Mouse (Mus musculus) cerebellum, adult 8-10 months (tissue): Measurements from ENCODE around the gene Sod1.

Experiments
- DNase-seq: peaks from one replicate; pipeline ENCODE4 v3.0.0; 2022

Gene Sod1

GRCm38 (mm10) chr16:90220026-90220891 is at the start of gene Sod1:
Gene Sod1 (plus strand): TSS chr16:90220754.
- peak; percentile 96 for DNase-seq

- no peak for DNase-seq
These were observed 49.1 kb upstream of the Sod1 start for GRCm38 (mm10) chr16:90171416-90171815.

DNA sequence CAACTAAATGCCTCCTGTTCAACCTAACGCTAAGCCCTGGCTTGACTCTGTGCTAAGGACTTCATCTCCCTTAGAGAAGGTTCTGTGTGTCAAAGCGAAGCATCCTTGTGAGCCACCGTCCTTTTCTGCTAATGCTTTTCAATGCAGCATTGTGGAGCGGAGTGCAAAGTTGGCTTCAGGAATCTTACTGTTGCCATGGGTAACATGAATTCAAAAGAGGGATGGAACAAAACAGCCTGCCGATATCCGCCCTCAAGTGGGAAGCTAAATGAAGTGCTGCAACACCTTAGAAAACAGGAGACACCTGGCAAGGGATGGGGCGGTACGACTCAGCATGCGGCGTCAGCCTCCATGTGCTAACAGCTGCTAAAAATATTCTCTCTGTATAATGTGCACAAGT is 44.1 kb upstream of the Sod1 start:
- DNase-seq, result no peak

DNA sequence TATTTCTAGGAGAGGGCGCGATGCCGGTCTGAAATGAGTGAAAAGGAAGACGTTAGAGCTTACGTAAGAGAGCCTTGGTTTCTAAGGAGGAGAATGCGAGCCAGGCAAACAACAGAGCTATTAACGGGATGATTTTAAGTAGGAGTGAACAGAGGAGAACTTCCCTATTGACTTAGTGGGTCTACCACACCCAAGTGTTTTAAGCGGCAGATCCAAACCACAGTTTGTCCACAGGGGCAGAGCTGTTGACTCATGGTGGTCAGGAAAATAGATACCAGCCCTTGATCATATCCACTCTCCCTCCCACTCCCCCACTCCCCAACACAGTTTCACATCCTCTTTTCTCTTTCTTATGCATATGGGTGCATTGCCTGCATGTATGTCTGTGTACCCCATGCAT is 43.1 kb upstream of the Sod1 start:
- no peak for DNase-seq

DNA sequence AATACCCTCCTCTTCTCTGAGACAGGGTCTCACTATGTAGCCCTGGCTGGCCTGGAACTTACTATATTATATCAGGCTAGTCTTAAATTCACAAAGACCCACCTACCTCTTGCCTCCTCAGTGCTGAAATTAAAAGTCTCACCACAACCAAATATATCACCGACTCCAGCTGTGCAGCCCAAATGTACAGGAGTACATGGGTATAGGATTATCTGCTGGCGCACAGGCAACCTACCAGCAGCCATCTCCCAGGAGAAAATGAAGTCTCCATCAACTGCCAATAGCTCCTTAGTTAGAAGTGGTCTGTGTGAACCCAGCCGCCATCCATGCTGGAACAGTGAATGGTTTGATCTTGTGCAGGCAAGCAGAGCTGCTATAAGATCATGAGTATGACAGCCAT is 42.1 kb upstream of the Sod1 start:
- DNase-seq, result no peak

DNA sequence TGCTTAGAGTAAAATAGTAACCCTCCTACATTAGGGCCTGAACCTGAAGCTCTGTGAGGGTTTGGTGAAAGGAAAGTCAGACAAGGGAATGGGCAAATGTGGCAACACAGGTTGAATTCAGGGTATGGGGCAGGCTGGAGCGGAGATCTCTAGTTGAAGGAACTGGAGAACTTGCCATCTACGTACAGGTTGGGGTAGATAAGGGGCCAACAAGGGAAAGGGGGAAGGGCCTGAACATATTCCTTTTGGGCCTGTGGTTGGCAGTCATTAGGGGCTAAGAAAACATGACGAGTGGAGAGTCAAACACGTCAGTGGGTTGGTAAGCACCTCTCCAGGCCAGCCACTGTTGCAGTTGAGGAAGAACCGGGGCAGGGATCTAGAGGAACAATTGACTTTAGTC is 40.7 kb upstream of the Sod1 start:
- no peak for DNase-seq

DNA sequence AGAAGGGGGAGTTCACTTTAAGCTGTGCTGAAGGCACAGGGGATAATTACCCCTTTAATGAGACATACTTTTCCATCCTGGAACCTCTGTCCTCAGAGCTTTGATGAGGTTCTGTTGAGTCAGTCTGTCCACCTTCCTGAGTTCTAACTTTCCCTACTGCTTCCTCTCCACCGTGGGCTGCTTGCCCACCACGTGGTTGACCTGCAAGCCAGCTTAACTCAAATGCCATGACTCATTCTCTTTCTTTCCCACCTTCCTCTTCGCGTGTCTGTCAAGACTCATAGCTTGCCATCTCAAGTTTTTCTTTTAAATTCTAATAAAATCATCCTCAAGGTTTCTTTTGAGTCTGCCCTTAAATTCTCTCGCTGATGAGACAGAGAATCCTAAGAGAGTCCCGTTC is 39.6 kb upstream of the Sod1 start:
- no peak for DNase-seq

DNA sequence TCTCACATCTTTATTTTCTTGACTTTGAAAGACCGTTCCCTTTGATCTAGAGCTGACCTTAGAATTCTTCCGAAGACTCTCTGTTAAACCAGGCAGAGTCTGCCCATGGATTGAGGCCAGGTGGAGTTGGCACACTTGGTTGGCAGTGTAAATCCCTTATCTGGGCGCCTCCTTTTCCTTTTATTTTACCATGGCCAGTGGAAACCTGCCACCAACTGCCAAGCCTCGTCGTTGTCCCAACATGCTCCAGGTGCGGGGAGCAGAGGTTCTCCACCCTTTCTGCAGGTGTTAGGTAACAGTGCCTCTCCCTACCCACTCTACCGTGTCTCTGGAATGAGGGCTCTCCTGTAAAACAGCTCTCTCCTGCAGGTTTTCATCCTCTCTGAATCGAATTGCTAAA is 38.9 kb upstream of the Sod1 start:
- DNase-seq, result no peak

GRCm38 (mm10) chr16:90184135-90184534 is 36.4 kb upstream of the Sod1 start:
- no peak for DNase-seq

DNA sequence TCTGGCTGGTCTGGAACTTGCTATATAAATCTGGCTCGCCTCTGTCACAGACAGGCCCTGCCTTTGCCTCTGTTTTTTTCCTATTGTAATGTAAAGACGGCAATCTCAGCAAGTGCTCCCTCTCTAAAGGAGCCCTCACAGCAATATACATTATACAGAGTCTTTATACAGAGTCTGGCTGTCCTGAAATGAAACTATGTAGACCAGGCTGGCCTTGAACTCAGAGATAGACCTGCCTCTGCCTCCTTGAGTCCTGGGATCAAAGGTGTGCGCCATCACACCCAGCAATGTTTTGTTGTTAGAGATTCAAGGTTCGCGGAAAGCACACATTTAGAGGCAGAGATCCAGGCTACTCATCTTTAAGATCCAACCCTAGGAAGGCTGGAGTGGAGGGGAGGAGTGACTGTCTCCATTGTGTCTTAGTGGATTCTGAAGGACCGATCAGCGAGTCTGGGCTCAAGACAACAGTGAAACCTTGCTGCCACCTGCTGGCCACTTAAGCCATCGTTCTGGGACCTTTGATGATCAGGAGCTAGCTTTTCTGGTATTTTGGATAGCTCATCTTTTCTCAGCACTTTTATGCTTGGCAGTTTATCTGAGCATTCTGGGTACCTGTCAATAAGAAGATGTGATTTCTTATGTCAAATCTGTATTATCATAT is 34.5 kb upstream of the Sod1 start:
- peak; percentile 83 for DNase-seq

GRCm38 (mm10) chr16:90187453-90187852 is 33.1 kb upstream of the Sod1 start:
- no peak for DNase-seq

DNA sequence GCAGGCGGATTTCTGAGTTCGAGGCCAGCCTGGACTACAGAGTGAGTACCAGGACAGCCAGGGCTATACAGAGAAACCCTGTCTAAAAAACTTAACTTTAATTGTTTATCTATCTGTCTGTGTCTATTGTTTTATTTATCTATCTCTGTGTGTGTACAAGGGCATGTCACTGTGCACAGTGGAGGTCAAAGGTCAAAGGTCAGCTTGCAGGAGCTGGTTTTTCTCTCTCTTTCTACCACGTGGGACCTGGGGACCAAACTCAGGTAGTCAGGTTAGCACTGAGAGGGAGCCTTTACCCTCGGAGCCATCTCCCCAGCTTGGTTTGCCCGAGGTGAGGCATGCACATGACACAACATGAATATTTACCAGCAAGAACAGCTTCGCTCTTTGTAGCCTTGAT is 29.3 kb upstream of the Sod1 start:
- no peak for DNase-seq

DNA sequence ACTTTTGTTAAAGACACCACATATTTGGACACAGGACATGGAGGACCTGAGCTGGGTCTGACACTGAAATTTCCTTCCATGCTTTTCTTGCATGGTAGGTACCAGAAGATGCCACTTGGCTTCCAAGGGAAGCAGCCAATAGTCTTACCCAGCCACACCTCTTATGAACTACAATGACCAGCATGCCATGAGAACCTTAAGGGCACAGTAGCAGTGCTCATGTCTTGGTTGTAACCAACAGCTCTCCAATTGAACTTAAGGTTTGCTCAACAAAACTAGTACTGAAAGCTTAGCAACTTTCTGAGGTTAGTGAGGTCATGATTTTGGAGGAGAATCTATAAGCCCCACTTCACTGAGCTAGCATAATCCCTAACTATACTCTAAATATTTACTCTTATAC is 26.8 kb upstream of the Sod1 start:
- no peak for DNase-seq

DNA sequence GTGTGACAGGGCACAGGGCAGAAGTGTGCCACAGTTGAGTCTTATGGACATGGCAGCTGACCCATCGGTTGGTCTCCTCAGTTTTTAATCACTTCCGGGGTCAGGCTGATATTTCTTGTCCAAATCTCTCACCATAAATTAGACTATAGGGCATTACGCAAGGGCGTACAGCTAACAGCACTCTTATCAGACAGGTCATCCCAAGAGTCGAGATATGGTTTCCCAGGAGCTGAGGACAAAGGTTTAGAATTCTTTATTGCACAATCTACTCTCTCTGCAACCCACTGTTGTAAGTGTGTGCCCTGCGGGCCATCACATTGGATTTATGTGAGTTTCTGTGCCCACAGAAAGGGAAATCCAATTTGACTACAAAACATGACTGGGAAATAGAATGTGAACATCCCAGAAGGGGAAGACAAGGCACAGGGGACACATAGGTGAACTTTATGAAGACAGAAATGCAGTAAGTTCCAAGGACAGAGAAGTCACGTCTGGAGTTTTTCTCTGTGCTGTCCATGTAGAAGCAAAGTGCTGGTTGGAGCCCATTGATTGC is 23.8 kb upstream of the Sod1 start:
- no peak for DNase-seq

- DNase-seq, result peak; percentile 63
These were observed 23.1 kb upstream of the Sod1 start for GRCm38 (mm10) chr16:90197337-90197973.

GRCm38 (mm10) chr16:90198626-90199025 is 21.9 kb upstream of the Sod1 start:
- DNase-seq, result no peak

DNA sequence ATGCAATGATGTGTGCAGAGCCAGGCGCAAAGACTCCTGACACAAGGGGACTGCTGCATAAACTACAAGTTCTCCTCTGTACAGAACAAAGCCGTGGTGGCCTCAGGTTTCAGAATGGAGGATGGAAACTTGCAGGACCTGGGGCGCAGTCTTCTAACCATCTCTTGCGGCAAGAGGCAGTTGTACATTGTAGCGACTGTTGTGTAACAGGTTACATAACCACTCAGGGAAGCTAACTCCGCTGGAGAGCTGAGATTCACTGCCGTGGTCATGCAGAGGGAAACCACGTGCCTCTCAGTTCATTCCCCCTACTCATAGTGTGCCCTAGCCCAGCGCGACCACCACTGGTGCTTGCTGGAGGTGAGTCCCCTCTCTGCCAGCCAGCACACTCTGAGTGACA is 21.4 kb upstream of the Sod1 start:
- no peak for DNase-seq

- no peak for DNase-seq
These were observed 18.4 kb upstream of the Sod1 start for GRCm38 (mm10) chr16:90202140-90202539.

- no peak for DNase-seq
These were observed 17.2 kb upstream of the Sod1 start for GRCm38 (mm10) chr16:90203226-90203962.

GRCm38 (mm10) chr16:90204868-90205267 is 15.7 kb upstream of the Sod1 start:
- DNase-seq, result no peak

DNA sequence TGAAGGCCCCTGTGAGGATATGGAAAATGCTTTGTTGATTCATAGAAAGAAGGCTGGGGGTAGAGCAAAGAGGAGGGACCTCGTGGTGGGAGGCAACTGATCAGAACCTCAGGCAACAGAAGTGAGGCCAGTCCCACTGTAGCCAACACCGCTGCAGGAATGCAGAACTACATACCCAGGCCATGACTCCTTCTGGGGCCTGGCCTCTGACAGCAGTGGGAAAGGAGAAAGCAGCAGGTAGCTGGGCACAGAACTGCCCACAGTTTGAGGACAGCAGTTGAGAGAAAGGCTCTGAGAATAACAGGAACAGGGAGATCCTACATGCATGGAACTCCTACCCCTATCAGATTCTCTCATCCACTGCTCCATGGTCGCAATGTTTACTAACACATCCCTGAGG is 11.6 kb upstream of the Sod1 start:
- no peak for DNase-seq

GRCm38 (mm10) chr16:90210717-90211116 is 9.8 kb upstream of the Sod1 start:
- DNase-seq, result no peak

GRCm38 (mm10) chr16:90211767-90212166 is 8.8 kb upstream of the Sod1 start:
- no peak for DNase-seq
